Mouse (Mus musculus): ENCODE data around the gene Apobec1.
A peak's percentile ranks its signal among the peaks of the same experiment; 100 is the strongest.
"Not testable (repeated sequence)": the region's sequence is repeated elsewhere in the genome, so short reads cannot be mapped to it uniquely, and the experiment has no call there.

The Apobec1 gene

GRCm38 (mm10) chr6:122602242-122602991, at the start of gene Apobec1:
Gene Apobec1, minus strand, starts transcription at chr6:122602444.
- peak; percentile 14 for DNase-seq

GRCm38 (mm10) chr6:122650398-122650980, 48.2 kb upstream of the Apobec1 start:
- no peak for DNase-seq

GRCm38 (mm10) chr6:122649903-122650302, 47.7 kb upstream of the Apobec1 start:
- no peak for DNase-seq

- DNase-seq: not testable (repeated sequence)
Observed at GRCm38 (mm10) chr6:122644196-122644595, 42.0 kb upstream of the Apobec1 start.

- not testable (repeated sequence) for DNase-seq
Observed at GRCm38 (mm10) chr6:122637566-122637965, 35.3 kb upstream of the Apobec1 start.

GRCm38 (mm10) chr6:122636666-122637065, 34.4 kb upstream of the Apobec1 start:
- DNase-seq: no peak

- DNase-seq: no peak
Observed at GRCm38 (mm10) chr6:122635315-122635714, 33.1 kb upstream of the Apobec1 start.

GRCm38 (mm10) chr6:122633411-122633810, 31.2 kb upstream of the Apobec1 start:
- DNase-seq: no peak

- DNase-seq: no peak
Observed at GRCm38 (mm10) chr6:122627469-122628108, 25.3 kb upstream of the Apobec1 start.

- no peak for DNase-seq
Observed at GRCm38 (mm10) chr6:122626110-122626509, 23.9 kb upstream of the Apobec1 start, which contains the start of gene Dppa3. Gene Dppa3, plus strand, starts transcription at chr6:122626410.

GRCm38 (mm10) chr6:122625156-122625555, 22.9 kb upstream of the Apobec1 start:
- DNase-seq: no peak

- no peak for DNase-seq
Observed at GRCm38 (mm10) chr6:122624480-122624879, 22.2 kb upstream of the Apobec1 start.

- DNase-seq: no peak
Observed at GRCm38 (mm10) chr6:122621066-122621465, 18.8 kb upstream of the Apobec1 start.

GRCm38 (mm10) chr6:122616022-122616421, 13.8 kb upstream of the Apobec1 start:
- no peak for DNase-seq

- no peak for DNase-seq
Observed at GRCm38 (mm10) chr6:122614047-122614446, 11.8 kb upstream of the Apobec1 start.

GRCm38 (mm10) chr6:122612426-122612825, 10.2 kb upstream of the Apobec1 start:
- DNase-seq: no peak

- no peak for DNase-seq
Observed at GRCm38 (mm10) chr6:122609771-122610170, 7.5 kb upstream of the Apobec1 start, which contains the start of gene Gdf3. Gene Gdf3, minus strand, starts transcription at chr6:122610087.

GRCm38 (mm10) chr6:122609377-122609728, 7.1 kb upstream of the Apobec1 start:
- no peak for DNase-seq

GRCm38 (mm10) chr6:122608434-122609376, 6.5 kb upstream of the Apobec1 start:
- no peak for DNase-seq

GRCm38 (mm10) chr6:122607700-122608099, 5.5 kb upstream of the Apobec1 start:
- no peak for DNase-seq

GRCm38 (mm10) chr6:122606661-122607060, 4.4 kb upstream of the Apobec1 start:
- DNase-seq: no peak

- no peak for DNase-seq
Observed at GRCm38 (mm10) chr6:122605483-122605882, 3.2 kb upstream of the Apobec1 start.

GRCm38 (mm10) chr6:122604260-122604659, 2.0 kb upstream of the Apobec1 start:
- no peak for DNase-seq
